Mouse (Mus musculus): ENCODE data around the gene Dcdc2a. TPM values are rescaled to one million over a fixed set of nuclear protein-coding genes. Genes with fewer than 3 reads are reported as not detected.

The Dcdc2a gene
- total RNA-seq, 4 experiments from 2014 or later: 5.6 to 9.1 (median 7.4) TPM

DNA sequence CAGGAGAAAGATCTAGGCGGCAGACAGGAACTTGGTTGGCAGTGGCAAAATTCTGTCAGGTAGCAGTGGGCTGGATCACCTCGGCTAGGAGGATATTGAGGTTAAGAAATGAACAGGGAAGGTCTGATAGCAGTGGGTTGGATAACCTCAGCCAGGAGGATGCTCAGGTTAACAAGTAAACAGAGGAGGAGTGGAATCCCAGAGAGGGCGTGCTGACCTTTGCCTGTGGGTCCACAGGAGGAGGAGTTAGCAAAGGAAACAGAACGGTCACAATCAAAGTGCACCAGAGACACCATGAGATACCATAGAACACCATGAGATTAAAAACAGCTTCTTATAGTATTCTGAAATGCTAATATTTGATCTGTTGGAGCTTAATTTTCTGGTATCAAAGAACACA is 38.6 kb downstream of the Dcdc2a start:
- no peak for DNase-seq (ENCODE audit: low spot score in 2 of 2)

GRCm38 (mm10) chr13:25097348-25097747 is 41.5 kb downstream of the Dcdc2a start:
- DNase-seq (ENCODE audit: low spot score in 2 of 2): no peak

DNA sequence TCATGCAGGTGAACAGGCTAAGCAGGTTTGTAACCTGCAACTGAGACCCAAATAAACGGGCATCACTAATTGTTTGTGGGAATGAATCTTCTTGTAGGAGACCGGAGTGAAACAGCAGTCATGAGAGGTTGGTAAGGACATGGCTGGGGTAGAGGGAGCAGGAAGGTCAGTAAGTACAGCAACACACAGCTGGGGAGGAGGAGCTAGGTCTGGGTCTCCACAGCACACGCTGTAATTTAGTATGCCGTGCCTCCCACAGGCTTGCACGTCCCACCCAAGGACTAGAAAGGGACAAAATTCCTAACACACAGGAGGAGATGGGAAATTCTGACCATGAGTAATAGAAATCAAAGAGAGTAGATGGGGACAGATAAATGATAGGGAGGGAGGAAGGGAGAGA is 42.8 kb downstream of the Dcdc2a start:
- no peak for DNase-seq (ENCODE audit: low spot score in 2 of 2)

- no peak for DNase-seq (ENCODE audit: low spot score in 2 of 2)
Observed at GRCm38 (mm10) chr13:25099508-25099907, 43.7 kb downstream of the Dcdc2a start.

GRCm38 (mm10) chr13:25100581-25100980 is 44.8 kb downstream of the Dcdc2a start:
- no peak for DNase-seq (ENCODE audit: low spot score in 2 of 2)

- DNase-seq (ENCODE audit: low spot score in 2 of 2): no peak
Observed at GRCm38 (mm10) chr13:25105671-25106070, 49.9 kb downstream of the Dcdc2a start.

- DNase-seq (ENCODE audit: low spot score in 2 of 2): no peak
Observed at GRCm38 (mm10) chr13:25106740-25107139, 50.9 kb downstream of the Dcdc2a start.

DNA sequence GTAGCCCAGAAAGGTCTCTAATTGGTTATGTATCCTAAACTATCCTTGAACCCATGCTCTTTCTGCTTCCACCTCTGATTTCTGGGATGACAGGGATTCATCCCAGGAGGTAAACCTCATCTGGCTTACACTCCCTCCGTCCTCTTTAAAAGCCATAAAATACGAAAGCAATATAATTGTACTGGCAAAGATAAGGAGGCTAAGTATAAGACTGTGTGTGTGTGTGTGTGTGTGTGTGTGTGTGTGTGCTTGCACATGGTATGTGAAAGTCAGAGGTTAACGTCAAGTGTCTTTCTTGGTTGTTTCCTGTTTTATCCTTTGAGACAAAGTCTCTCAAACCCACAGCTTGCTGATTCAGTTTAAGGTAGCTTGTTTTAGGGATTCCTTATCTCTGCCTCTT is 52.5 kb downstream of the Dcdc2a start:
- DNase-seq (ENCODE audit: low spot score in 2 of 2): no peak

GRCm38 (mm10) chr13:25110592-25111095 is 54.8 kb downstream of the Dcdc2a start:
- no peak for DNase-seq (ENCODE audit: low spot score in 2 of 2)

- DNase-seq (ENCODE audit: low spot score in 2 of 2): peak; percentile 58 to 70
Observed at GRCm38 (mm10) chr13:25115429-25115881, 59.7 kb downstream of the Dcdc2a start.

GRCm38 (mm10) chr13:25115971-25116370 is 60.2 kb downstream of the Dcdc2a start:
- DNase-seq (ENCODE audit: low spot score in 2 of 2): no peak

GRCm38 (mm10) chr13:25122740-25123335 is 67.0 kb downstream of the Dcdc2a start:
- no peak for DNase-seq (ENCODE audit: low spot score in 2 of 2)

DNA sequence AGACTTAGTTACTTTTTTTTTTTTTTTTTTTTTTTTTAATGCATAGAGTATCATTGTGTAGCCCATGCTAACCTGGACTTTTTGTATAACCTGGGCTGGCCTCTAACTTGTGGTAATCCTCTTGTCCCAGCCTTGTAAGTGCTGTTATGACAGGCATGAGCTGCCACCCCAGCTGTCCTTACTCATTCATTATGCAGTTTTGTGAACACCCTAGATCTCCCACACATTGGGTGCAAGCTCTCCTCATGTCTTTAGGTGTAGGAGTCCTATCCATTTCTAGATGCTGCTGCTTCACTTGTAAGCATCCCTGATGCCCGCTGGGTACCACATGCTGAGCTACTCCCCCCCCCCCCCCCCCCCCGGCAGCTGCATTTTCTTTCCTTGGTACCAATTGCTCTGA is 71.4 kb downstream of the Dcdc2a start:
- DNase-seq (ENCODE audit: low spot score in 2 of 2): peak in 1 of 2 experiments; percentile 53

DNA sequence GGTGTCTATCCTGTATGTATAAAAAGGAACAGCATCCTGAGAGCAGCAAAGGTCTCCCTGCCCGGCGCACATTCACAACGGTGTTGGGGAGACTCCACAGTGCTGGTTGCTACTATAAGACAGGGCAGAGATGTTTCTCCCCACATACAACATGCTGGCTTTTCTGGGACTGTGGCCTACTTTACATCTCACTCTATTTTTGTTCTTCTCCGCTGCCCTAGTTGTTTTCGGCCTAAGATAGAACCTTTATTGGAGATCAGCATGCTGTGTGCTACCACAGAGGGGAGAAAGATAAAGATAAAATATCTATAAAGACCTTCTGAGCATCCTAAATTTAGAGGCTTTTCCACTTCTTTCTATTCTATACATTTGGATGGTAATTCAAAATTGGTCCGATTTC is 72.0 kb downstream of the Dcdc2a start:
- DNase-seq (ENCODE audit: low spot score in 2 of 2): peak in 1 of 2 experiments; percentile 11

GRCm38 (mm10) chr13:25128766-25129165 is 73.0 kb downstream of the Dcdc2a start:
- DNase-seq (ENCODE audit: low spot score in 2 of 2): no peak

DNA sequence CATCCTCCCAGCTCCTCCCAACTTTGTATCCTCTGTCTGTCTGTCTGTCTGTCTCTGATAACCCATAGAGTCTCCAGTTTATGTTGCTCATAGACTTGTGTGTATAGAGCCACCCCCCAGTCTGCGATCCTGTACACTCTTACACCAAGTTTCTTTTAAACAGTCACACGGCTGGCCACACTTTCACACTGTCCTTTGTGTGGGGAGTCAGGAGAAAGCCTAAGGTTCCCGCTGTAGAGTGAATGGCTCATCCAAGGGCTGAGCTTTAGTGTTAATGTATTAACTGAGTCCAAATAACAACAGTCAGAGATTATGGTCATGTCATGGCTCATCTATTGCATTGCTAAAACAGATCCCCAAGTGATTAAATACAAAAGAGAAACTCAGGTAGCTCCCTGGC is 87.3 kb downstream of the Dcdc2a start:
- no peak for DNase-seq (ENCODE audit: low spot score in 2 of 2)

DNA sequence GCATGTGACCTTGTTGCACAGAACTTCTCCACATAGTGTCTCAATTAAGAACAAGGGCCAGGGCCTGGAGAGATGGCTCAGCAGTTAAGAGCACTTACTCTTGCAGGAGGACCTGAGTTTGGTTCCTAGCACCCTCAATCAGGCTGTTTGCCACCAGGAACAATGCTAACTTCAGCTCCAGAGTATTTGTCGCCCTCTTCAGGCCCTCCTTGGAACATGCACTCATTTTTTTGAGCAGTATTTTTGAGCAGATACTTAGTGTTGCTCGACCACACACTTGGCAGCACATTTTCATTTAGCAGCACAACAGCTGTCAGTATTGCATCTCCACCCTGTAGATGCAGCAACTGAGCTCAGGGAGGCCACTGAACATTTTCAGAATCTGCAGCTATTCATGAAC is 88.3 kb downstream of the Dcdc2a start:
- DNase-seq (ENCODE audit: low spot score in 2 of 2): no peak

GRCm38 (mm10) chr13:25146232-25146631 is 90.4 kb downstream of the Dcdc2a start:
- DNase-seq (ENCODE audit: low spot score in 2 of 2): no peak

GRCm38 (mm10) chr13:25150154-25150781 is 94.5 kb downstream of the Dcdc2a start:
- DNase-seq (ENCODE audit: low spot score in 2 of 2): no peak

GRCm38 (mm10) chr13:25150861-25151260 is 95.1 kb downstream of the Dcdc2a start:
- DNase-seq (ENCODE audit: low spot score in 2 of 2): no peak

DNA sequence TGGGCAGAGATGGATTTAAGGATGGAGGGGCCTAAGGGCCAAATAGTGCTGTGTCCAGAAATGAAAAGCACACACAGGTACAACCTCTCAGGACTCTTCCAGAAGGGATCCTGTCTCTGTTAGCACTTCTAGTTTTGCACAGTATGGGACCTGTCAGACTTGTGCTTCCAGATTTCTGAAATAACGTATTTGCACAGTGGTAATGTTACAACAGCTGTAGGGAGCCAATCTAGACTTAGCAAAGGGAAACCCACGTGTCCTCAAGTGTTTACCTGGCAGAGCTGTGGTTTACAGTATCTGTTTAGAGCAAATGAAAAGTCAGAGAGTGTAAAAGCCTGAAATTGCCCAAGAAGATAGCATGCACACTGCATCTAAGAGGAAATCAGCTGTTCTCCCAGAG is 104.1 kb downstream of the Dcdc2a start:
- DNase-seq (ENCODE audit: low spot score in 2 of 2): no peak

- DNase-seq (ENCODE audit: low spot score in 2 of 2): no peak
Observed at GRCm38 (mm10) chr13:25160804-25161203, 105.0 kb downstream of the Dcdc2a start.

DNA sequence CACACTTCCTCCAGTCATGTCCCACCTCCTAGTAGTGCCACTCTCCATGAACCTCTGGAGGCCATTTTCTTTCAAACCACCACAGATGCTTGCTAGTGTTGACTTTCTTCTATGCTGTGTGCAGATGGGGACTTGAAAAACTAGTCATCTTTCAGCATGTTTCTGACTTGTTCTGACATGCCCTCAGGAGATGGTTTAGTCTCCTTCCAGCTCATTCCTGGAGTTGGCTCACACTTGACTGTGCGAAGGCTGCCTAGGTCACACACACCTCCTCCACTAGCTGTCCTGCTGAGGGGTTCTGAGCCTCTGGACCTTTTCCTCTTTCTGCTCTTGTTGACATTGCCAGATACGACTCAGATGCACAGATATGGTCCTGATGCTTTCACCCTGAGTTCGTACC is 106.8 kb downstream of the Dcdc2a start:
- no peak for DNase-seq (ENCODE audit: low spot score in 2 of 2)
